Mouse (Mus musculus) heart, embryonic 12.5 days (tissue): Measurements from ENCODE around the gene Nrl. TPM values are rescaled to one million over a fixed set of nuclear protein-coding genes. Genes with fewer than 3 reads are reported as not detected.

ENCODE experiments used
- ATAC-seq: fragments of 200-750 bp; cut with Nextera tagmentation; 2 replicates; pipeline ENCODE4 v1.8.0; 2017; ENCODE audit warnings: moderate TSS enrichment, moderate library complexity; ENCODE audit not compliant: insufficient number of reproducible peaks, low FRiP score
- H3K27ac ChIP-seq: fragments of 300-500 bp; sonication (generic); 2 replicates; pipeline ENCODE4 v1.5.1; 2016; ENCODE audit warnings: mild to moderate bottlenecking, moderate library complexity; ENCODE audit not compliant: poor library complexity, severe bottlenecking
- H3K27me3 ChIP-seq: fragments of 300-500 bp; sonication (generic); replicated peaks from 2 replicates; pipeline ENCODE4 v1.6.1; 2016; ENCODE audit warnings: mild to moderate bottlenecking, moderate library complexity
- H3K36me3 ChIP-seq: fragments of 300-500 bp; sonication (generic); 2 replicates; pipeline ENCODE4 v1.6.1; 2016; ENCODE audit warnings: mild to moderate bottlenecking, moderate library complexity
- H3K4me1 ChIP-seq: fragments of 300-500 bp; sonication (generic); replicated peaks from 2 replicates; pipeline ENCODE4 v1.6.1; 2016; ENCODE audit warnings: mild to moderate bottlenecking
- H3K4me2 ChIP-seq: fragments of 300-500 bp; sonication (generic); 2 replicates; pipeline ENCODE4 v1.6.1; 2016; ENCODE audit warnings: mild to moderate bottlenecking, moderate library complexity
- H3K4me3 ChIP-seq: fragments of 300-500 bp; sonication (generic); 2 replicates; pipeline ENCODE4 v1.5.1; 2016; ENCODE audit warnings: mild to moderate bottlenecking
- H3K9ac ChIP-seq: fragments of 300-500 bp; sonication (generic); 2 replicates; pipeline ENCODE4 v1.6.1; 2016; ENCODE audit warnings: mild to moderate bottlenecking, moderate library complexity
- H3K9me3 ChIP-seq: fragments of 300-500 bp; sonication (generic); replicated peaks from 2 replicates; pipeline ENCODE4 v1.6.1; 2016; ENCODE audit warnings: mild to moderate bottlenecking, moderate library complexity
- WGBS: fragments of 180-500 bp; shearing (Covaris S2); methylation state at CpG from one replicate; pipeline ENCODE4 v1.1.7; 2016; 5-methylcytosine and 5-hydroxymethylcytosine counted together
- polyA plus RNA-seq: library from polyadenylated mRNA; unstranded; fragments of >200 nt; fragmentation: Nextera tagmentation; extraction: Ambion mirVana; gene quantifications from 2 replicates; pipeline ENCODE4 v1.2.1, GENCODE M21; 2016

The Nrl gene
- polyA plus RNA-seq, 1 experiment from 2014 or later = not detected

DNA sequence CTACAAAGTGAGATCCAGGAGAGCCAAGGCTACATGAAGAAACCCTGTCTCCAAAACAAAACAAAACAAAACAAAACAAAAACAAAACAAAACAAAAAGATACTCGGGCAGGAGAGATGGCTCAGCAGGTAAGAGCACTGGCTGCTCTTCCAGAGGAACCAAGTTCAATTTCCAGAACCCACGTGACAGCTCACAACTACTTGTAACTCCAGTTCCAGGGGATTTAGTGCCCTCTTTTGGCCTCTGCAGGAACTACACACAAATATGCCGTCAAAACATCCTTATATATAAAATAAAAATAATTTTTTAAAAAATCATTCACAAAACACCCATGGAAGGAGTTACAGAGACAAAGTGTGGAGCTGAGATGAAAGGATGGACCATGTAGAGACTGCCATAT lies 3.2 kb upstream of the Nrl start:
- WGBS = 22% methylated on average over 3 of the region's 3 CpGs
- no peak for ATAC-seq
- H3K27me3 ChIP-seq = peaks cover 39% of the 10 kb centered on the region
- H3K36me3 ChIP-seq = no peaks in the 10 kb centered on the region
- H3K4me1 ChIP-seq = peaks cover 12% of the 10 kb centered on the region
- no peaks in the 10 kb centered on the region for H3K9me3 ChIP-seq
- no peak overlapping the region for H3K4me3 ChIP-seq
- H3K4me2 ChIP-seq = no peak overlapping the region
- H3K9ac ChIP-seq = no peak overlapping the region
- no peak overlapping the region for H3K27ac ChIP-seq

DNA sequence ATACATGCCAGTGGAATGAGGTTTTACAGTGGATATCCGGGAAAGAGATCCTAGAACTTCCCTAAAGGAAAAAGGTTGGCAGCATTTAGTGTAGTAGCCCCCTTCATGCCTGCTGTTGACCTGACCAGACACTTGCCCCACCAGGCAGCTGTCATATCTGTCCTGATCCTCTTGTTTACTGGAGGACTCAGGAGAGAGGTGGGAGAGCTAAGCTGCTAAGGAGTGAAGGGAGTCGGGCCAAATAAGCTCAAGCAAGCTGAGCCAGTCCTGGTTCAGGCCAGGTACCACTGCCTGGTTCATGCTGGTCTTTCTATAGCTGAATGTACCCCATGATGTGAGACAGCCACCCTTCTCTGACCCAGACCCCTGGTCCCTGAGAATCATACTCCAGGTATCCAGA lies 1.9 kb upstream of the Nrl start:
- Histone ChIP-seq H3K4me1 (peaks cover 12% of the 10 kb centered on the region), H3K27ac (no peak overlapping the region), H3K36me3 (no peaks in the 10 kb centered on the region), H3K27me3 (peaks cover 52% of the 10 kb centered on the region), H3K4me2 (no peak overlapping the region), H3K9me3 (no peaks in the 10 kb centered on the region), H3K4me3 (no peak overlapping the region), H3K9ac (no peak overlapping the region)
- WGBS = 70% methylated on average over 2 of the region's 2 CpGs
- ATAC-seq = no peak

DNA sequence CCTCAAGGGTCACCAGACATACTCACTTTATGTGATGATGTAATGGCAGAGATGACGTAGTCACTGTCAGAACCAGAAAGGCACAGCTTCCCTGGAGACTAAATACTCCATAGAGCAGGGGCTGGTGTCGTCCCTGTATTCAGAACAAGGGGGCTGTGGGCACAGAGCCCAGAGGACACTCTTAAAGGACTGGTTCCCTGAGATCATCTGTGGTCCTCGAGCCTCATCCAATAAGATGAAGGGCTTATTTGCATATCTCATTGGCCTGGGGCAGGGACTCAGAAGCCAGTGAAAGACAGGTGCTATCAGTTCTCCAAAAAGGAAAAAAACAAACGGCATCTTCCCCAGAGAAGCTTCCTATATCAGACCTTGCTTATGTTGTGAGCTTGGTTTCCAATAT lies 719 bp downstream of the Nrl start:
- Histone ChIP-seq H3K27ac (no peak overlapping the region), H3K36me3 (no peaks in the 10 kb centered on the region), H3K4me3 (no peak overlapping the region), H3K27me3 (peaks cover 59% of the 10 kb centered on the region), H3K9ac (no peak overlapping the region), H3K4me1 (peaks cover 24% of the 10 kb centered on the region), H3K9me3 (no peaks in the 10 kb centered on the region), H3K4me2 (no peak overlapping the region)
- no peak for ATAC-seq
- 39% methylated on average over 4 of the region's 4 CpGs for WGBS

DNA sequence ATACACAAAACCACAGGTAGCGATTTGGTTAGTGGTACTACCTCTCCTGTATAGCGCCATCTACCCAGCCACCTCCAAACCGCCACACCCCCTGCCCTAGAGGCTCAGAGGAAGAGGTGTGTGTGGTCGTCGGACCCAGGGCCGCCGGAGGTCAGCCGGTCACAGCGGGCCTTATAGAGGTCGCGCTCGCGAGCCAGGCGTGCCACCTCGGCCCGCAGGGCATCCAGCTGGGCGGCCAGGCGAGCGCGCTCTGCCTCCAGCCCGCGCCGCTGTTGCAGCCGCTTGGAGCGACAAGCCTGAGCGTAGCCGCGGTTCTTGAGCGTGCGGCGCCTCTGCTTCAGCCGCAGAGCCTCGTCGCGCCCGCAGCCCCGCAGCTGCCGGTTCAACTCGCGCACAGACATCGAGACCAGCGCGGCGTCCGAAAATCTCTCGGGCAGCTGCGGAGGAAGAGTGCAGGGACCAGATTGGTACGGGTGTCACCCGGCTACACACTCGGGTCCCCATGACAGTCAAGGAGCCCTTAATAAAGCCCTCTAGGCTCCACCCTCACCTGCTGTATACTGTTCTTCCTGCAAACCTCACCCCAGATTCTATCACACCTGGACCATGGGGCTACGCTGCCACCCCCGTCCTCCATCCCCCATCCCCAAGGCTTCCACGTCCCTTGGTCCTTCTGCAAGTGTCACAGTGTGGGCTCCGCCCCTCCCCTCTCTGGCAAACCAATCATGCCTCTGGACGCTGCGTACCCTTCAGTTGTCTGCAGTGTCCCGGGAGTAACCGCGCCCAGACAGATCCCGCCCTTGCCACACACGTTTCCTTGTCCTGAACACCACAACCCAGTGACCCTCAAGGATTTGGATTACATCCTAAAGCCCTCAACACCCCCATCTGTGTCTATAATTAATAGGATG lies 4.1 kb downstream of the Nrl start:
- under 1% methylated on average over 61 of the region's 61 CpGs for WGBS
- Histone ChIP-seq H3K27ac (no peak overlapping the region), H3K4me1 (peaks cover 24% of the 10 kb centered on the region), H3K4me3 (peak overlapping the region; percentile 53), H3K4me2 (peak overlapping the region; percentile 93), H3K36me3 (no peaks in the 10 kb centered on the region), H3K9ac (peak overlapping the region; percentile 66), H3K9me3 (no peaks in the 10 kb centered on the region), H3K27me3 (peaks cover 91% of the 10 kb centered on the region)
- ATAC-seq = no peak

DNA sequence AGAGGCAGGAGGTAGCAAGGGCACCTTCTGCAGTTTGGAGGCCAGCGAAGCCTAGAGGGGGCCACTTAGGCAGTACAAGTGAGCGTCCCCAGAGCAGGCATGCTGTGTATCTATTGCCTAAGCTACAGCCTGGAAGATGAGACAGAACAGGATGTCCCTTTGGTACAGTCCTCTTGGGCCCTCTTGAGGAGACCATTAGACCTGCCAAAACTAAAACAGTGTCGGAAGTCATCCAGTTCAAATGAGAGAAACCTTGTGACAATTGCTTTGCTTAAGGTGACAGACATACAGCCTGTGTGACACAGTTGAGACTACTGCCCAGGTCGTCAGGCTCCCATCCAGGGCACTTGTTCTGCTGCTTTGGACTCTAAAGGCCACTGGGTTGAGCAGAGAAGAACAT lies 5.2 kb downstream of the Nrl start:
- H3K27ac ChIP-seq = no peak overlapping the region
- no peak for ATAC-seq
- WGBS = 51% methylated on average over 4 of the region's 4 CpGs
- peaks cover 94% of the 10 kb centered on the region for H3K27me3 ChIP-seq
- H3K9me3 ChIP-seq = no peaks in the 10 kb centered on the region
- no peak overlapping the region for H3K4me2 ChIP-seq
- H3K36me3 ChIP-seq = no peaks in the 10 kb centered on the region
- H3K4me1 ChIP-seq = peaks cover 18% of the 10 kb centered on the region
- H3K4me3 ChIP-seq = no peak overlapping the region
- H3K9ac ChIP-seq = no peak overlapping the region

DNA sequence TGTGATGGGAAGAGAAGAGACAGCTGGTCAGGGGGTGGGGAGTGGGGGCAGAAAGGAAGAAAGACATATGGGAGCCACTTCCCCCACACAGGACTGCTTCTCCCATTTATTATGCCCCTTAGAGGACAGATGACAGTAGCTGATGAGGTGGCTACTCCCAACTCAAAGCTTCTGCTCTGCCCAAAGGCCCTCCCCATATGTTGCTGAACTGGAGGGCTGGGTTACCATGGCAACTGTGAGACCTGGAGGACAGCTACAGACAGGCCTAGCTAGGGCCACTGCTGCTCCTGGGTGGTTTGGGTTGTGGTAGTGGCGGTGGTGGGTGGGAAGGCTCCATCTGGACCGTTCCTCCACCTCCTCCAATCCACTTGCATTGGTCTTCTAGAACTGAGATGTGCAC lies 5.9 kb downstream of the Nrl start:
- H3K27me3 ChIP-seq = peaks cover 87% of the 10 kb centered on the region
- H3K36me3 ChIP-seq = no peaks in the 10 kb centered on the region
- 65% methylated on average over 2 of the region's 2 CpGs for WGBS
- H3K9me3 ChIP-seq = no peaks in the 10 kb centered on the region
- no peak for ATAC-seq
- H3K27ac ChIP-seq = no peak overlapping the region
- H3K4me1 ChIP-seq = peaks cover 11% of the 10 kb centered on the region
- H3K4me2 ChIP-seq = no peak overlapping the region
- H3K4me3 ChIP-seq = no peak overlapping the region
- H3K9ac ChIP-seq = no peak overlapping the region

DNA sequence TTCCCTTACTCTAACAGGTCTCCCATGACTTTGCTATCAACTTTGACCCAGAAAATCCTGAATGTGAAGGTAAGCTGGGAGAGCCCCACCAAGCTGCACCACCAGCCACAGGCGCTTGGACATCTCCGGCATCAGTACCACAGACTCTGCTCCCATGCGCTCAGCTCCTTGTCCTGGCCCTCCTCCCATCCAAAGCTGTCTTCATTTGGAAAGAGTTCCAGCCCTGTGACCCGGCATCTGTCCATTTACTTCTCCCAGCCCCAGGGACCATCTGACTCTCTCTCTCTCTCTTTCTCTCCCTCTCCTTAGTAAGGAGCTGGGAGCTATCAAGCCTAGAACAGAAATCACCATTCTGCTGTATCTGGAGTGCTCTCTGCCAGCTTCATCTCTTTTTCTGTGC lies 8.9 kb downstream of the Nrl start:
- Histone ChIP-seq H3K4me2 (no peak overlapping the region), H3K27ac (no peak overlapping the region), H3K36me3 (no peaks in the 10 kb centered on the region), H3K4me3 (no peak overlapping the region), H3K9me3 (no peaks in the 10 kb centered on the region), H3K27me3 (peaks cover 83% of the 10 kb centered on the region), H3K4me1 (peaks cover 14% of the 10 kb centered on the region), H3K9ac (no peak overlapping the region)
- 76% methylated on average over 4 of the region's 4 CpGs for WGBS
- ATAC-seq = no peak

DNA sequence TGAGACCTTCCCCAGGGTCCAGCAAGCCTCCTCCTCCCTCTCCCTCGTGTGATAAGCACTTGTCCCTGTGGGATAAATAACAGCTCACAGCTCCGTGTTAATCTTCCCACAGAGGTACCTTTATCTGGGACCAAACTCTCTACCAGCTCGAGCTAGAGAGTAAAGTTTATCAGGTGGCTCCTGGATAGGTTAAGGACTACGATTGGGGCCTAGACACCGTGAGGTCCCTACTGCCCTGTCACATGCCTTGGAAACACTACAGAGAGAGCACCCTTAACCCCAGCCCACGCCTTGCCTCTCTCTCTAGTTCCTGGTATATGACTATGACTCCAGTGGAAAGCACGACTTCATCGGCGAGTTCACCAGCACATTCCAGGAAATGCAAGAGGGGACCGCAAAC lies 10.9 kb downstream of the Nrl start:
- no peaks in the 10 kb centered on the region for H3K36me3 ChIP-seq
- no peak overlapping the region for H3K4me3 ChIP-seq
- peaks cover 15% of the 10 kb centered on the region for H3K4me1 ChIP-seq
- H3K4me2 ChIP-seq = no peak overlapping the region
- no peak for ATAC-seq
- H3K27me3 ChIP-seq = peaks cover 81% of the 10 kb centered on the region
- H3K9me3 ChIP-seq = no peaks in the 10 kb centered on the region
- H3K27ac ChIP-seq = no peak overlapping the region
- WGBS = 32% methylated on average over 10 of the region's 10 CpGs
- H3K9ac ChIP-seq = no peak overlapping the region

DNA sequence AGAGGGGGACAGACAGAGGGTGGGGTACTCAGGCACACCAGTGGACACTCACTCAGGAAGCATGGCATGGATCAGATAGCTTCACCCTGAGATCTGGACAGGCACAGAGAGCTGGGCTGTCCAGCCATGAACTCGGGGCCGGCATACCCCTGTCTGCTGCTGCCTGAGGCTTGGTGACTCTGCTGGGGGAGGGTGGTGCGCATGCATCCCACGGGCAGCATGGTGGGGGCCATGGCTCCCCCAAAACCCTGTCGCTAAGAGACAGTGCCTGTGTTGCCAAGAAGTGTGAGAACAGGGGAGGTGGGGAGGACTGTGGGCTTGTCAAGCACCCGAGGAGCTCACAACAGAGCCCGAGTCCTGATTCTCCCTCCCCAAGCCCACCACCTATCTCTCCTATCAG lies 13.7 kb downstream of the Nrl start:
- ATAC-seq = no peak
- Histone ChIP-seq H3K9ac (0 out of 2 replicates have a peak overlapping the region, but pooled peaks have one; percentile 32), H3K36me3 (no peaks in the 10 kb centered on the region), H3K9me3 (no peaks in the 10 kb centered on the region), H3K27me3 (peaks cover 69% of the 10 kb centered on the region), H3K27ac (no peak overlapping the region), H3K4me1 (peaks cover 15% of the 10 kb centered on the region), H3K4me3 (no peak overlapping the region), H3K4me2 (peak overlapping the region; percentile 52)
- WGBS = 32% methylated on average over 7 of the region's 7 CpGs

DNA sequence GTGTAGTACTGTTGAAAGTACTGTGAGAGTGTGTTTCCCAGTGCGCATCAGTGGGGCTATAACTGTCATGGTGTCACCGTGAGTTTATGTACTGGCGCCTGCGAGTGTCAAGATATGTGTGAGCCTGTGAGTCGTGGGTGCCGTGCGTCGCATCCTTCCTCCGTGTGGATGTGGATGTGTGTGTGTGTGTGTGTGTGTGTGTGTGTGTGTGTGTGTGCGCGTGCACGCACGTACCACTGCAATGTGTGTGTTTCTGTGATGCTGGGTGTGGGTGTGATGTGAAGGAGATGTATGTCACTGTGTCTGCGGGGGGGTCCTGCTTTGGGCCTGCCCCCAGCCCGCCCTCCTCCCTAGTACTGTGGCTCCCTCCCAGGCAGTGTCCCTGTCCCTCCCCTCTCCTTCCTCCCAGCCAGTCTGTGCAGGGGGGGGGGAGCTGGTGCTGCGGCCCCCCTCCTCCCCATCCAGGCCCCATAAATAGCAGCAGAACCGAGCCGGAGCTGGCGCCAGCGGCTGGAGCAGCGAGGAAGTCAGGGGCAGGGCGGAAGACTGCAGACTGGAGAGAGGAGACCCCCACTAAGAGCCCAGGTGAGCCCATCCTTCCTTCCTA lies 14.6 kb downstream of the Nrl start, which contains the start of gene Cpne6:
Gene Cpne6, plus strand, starts transcription at position 321 of the 607 bp plus-strand sequence.
- peak within 1 kb of the TSS; percentile 52 for H3K4me2 ChIP-seq
- H3K9me3 ChIP-seq = no peaks in the 10 kb centered on the region
- H3K4me1 ChIP-seq = peaks cover 15% of the 10 kb centered on the region
- no peak within 1 kb of the TSS for H3K4me3 ChIP-seq
- no peak for ATAC-seq
- peak within 1 kb of the TSS; percentile 32; the same call in 1 of the 2 replicates for H3K9ac ChIP-seq
- 55% methylated on average over 21 of the region's 22 CpGs for WGBS
- peaks cover 60% of the 10 kb centered on the region for H3K27me3 ChIP-seq
- H3K36me3 ChIP-seq = no peaks in the 10 kb centered on the region
- no peak within 1 kb of the TSS for H3K27ac ChIP-seq

DNA sequence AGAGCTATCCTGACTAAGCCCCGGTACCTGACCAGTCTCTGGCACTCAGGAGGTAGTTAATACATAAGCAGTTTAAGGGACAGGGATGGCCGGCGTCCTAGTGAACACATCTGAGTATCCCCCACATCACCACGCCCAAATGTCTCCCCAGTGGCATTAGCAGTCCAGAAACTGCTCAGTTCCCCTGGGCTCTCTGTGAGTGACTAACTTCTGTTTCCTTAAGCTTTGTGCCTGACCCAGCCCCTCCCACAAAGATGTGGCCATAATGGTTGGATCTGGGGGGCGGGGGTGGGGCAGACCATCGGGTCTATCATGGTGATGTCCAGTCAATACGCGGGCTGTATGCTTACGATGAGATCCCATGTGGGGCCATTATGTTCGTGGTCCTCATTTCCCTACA lies 15.2 kb downstream of the Nrl start:
- no peak for ATAC-seq
- Histone ChIP-seq H3K9ac (no peak overlapping the region), H3K27ac (no peak overlapping the region), H3K36me3 (no peaks in the 10 kb centered on the region), H3K4me1 (peaks cover 15% of the 10 kb centered on the region), H3K9me3 (no peaks in the 10 kb centered on the region), H3K4me3 (no peak overlapping the region), H3K4me2 (no peak overlapping the region), H3K27me3 (peaks cover 59% of the 10 kb centered on the region)
- 81% methylated on average over 10 of the region's 10 CpGs for WGBS
